Mouse (Mus musculus) myocyte (in vitro differentiated cells): Measurements from ENCODE around the gene Btbd3. TPM values are rescaled to one million over a fixed set of nuclear protein-coding genes. Genes with fewer than 3 reads are reported as not detected.

Experiments
- H3K27me3 ChIP-seq: one replicate; pipeline ENCODE4 v1.6.1; 2011; ENCODE audit not compliant: control insufficient read depth, insufficient read depth, insufficient read length
- H3K36me3 ChIP-seq: one replicate; pipeline ENCODE4 v1.6.1; 2011; ENCODE audit not compliant: control insufficient read depth, insufficient read depth
- H3K4me2 ChIP-seq: one replicate; pipeline ENCODE4 v1.6.1; 2011; ENCODE audit warnings: low read depth, control low read depth
- H3K4me3 ChIP-seq: one replicate; pipeline ENCODE4 v1.5.1; 2011; ENCODE audit warnings: mild to moderate bottlenecking, control low read depth, moderate library complexity
- H3K79me2 ChIP-seq: one replicate; pipeline ENCODE4 v1.6.1; 2011; ENCODE audit not compliant: control insufficient read depth, insufficient read depth
- H3ac ChIP-seq: one replicate; pipeline ENCODE4 v1.6.1; 2011; ENCODE audit not compliant: control insufficient read depth, insufficient read length
- CEBPB ChIP-seq: IDR thresholded peaks from 2 replicates; pipeline ENCODE4 v1.6.1; 2011; ENCODE audit warnings: mild to moderate bottlenecking, moderate library complexity; ENCODE audit not compliant: poor library complexity, insufficient read depth, severe bottlenecking
- E2F4 ChIP-seq: IDR thresholded peaks from one replicate; pipeline ENCODE4 v1.6.1; 2011; ENCODE audit warnings: mild to moderate bottlenecking, control low read depth, moderate library complexity; ENCODE audit not compliant: insufficient read depth
- MAX ChIP-seq: IDR thresholded peaks from one replicate; pipeline ENCODE4 v1.6.1; 2011; ENCODE audit warnings: low read depth, mild to moderate bottlenecking, control low read depth
- MYOD1 ChIP-seq, 3 experiments: IDR thresholded peaks; one replicate each; pipeline ENCODE4 v1.6.1; 2011; ENCODE audit warnings: control low read depth in 2 of 3, low read depth in 2 of 3, mild to moderate bottlenecking in 2 of 3, moderate library complexity in 1 of 3; ENCODE audit not compliant: insufficient read length in 2 of 3, control insufficient read depth in 1 of 3
- MYOG ChIP-seq, 3 experiments: IDR thresholded peaks; one replicate each; pipeline ENCODE4 v1.6.1; 2011; ENCODE audit warnings: control low read depth in 2 of 3, low read depth in 2 of 3, mild to moderate bottlenecking in 2 of 3; ENCODE audit not compliant: insufficient read length in 2 of 3, control insufficient read depth in 1 of 3, insufficient read depth in 1 of 3
- POLR2A ChIP-seq: IDR thresholded peaks from one replicate; pipeline ENCODE4 v1.6.1; 2011; ENCODE audit warnings: low read depth, mild to moderate bottlenecking, control low read depth, moderate library complexity; ENCODE audit not compliant: insufficient read length
- POLR2AphosphoS2 ChIP-seq: IDR thresholded peaks from one replicate; pipeline ENCODE4 v1.6.1; 2011; ENCODE audit warnings: low read depth, control low read depth; ENCODE audit not compliant: insufficient read length
- REST ChIP-seq: IDR thresholded peaks from one replicate; pipeline ENCODE4 v1.6.1; 2011; ENCODE audit warnings: mild to moderate bottlenecking, control low read depth, moderate library complexity; ENCODE audit not compliant: insufficient read depth, insufficient read length
- SRF ChIP-seq: IDR thresholded peaks from one replicate; pipeline ENCODE4 v1.6.1; 2011; ENCODE audit warnings: low read depth; ENCODE audit not compliant: control insufficient read depth, insufficient read length
- TCF12 ChIP-seq: IDR thresholded peaks from one replicate; pipeline ENCODE4 v1.6.1; 2011; ENCODE audit warnings: mild to moderate bottlenecking, control low read depth; ENCODE audit not compliant: poor library complexity, insufficient read depth, severe bottlenecking
- TCF3 ChIP-seq: IDR thresholded peaks from one replicate; pipeline ENCODE4 v1.6.1; 2011; ENCODE audit warnings: low read depth, control low read depth; ENCODE audit not compliant: insufficient read length
- USF1 ChIP-seq: IDR thresholded peaks from one replicate; pipeline ENCODE4 v1.6.1; 2011; ENCODE audit warnings: low read depth, mild to moderate bottlenecking, control low read depth, moderate library complexity
- polyA plus RNA-seq: library from polyadenylated mRNA; unstranded; fragments of >200 nt; fragmentation: generic; extraction: Trizol; gene quantifications from one replicate; pipeline ENCODE4 v1.2.1, GENCODE M21; 2012; ENCODE audit warnings: missing spikeins

Gene Btbd3
- polyA plus RNA-seq, 1 experiment, result 2.9 TPM

GRCm38 (mm10) chr2:138468046-138468572, 211.7 kb downstream of the Btbd3 start:
- Histone ChIP-seq H3K4me3 (no peak overlapping the region), H3ac (no peak overlapping the region), H3K36me3 (no peaks in the 10 kb centered on the region), H3K27me3 (no peaks in the 10 kb centered on the region), H3K4me2 (no peak overlapping the region), H3K79me2 (no peaks in the 10 kb centered on the region)
- TF ChIP-seq USF1 (no peak), TCF12 (no peak), POLR2A (no peak), MYOD1 (IDR thresholded peaks at IDR 0.05; ENCODE audit: control insufficient read depth in 1 of 3, insufficient read length in 2 of 3, low read depth in 2 of 3) (no peak), REST (no peak), MAX (no peak), E2F4 (no peak), POLR2AphosphoS2 (no peak), TCF3 (no peak), CEBPB (no peak), SRF (no peak), MYOG (IDR thresholded peaks at IDR 0.05; ENCODE audit: control insufficient read depth in 1 of 3, insufficient read depth in 1 of 3, insufficient read length in 2 of 3, low read depth in 2 of 3) (no peak)

GRCm38 (mm10) chr2:138473407-138473806, 217.0 kb downstream of the Btbd3 start:
- H3K27me3 ChIP-seq, result no peaks in the 10 kb centered on the region
- H3K79me2 ChIP-seq, result no peaks in the 10 kb centered on the region
- H3K4me2 ChIP-seq, result no peak overlapping the region
- TF ChIP-seq SRF, result no peak
- H3ac ChIP-seq, result no peak overlapping the region
- H3K36me3 ChIP-seq, result no peaks in the 10 kb centered on the region
- H3K4me3 ChIP-seq, result no peak overlapping the region

- H3K27me3 ChIP-seq, result no peaks in the 10 kb centered on the region
Observed at GRCm38 (mm10) chr2:138476486-138476885, 220.1 kb downstream of the Btbd3 start.

GRCm38 (mm10) chr2:138477278-138477677, 220.9 kb downstream of the Btbd3 start:
- TF ChIP-seq MAX (no peak), TCF3 (no peak), TCF12 (no peak), CEBPB (no peak)
- H3K4me2 ChIP-seq, result no peak overlapping the region
- no peak overlapping the region for H3ac ChIP-seq
- H3K4me3 ChIP-seq, result no peak overlapping the region
- no peaks in the 10 kb centered on the region for H3K79me2 ChIP-seq
- no peaks in the 10 kb centered on the region for H3K36me3 ChIP-seq
- no peaks in the 10 kb centered on the region for H3K27me3 ChIP-seq

More at GRCm38 (mm10) chr2:138476486-138476885, 220.1 kb downstream of the Btbd3 start:
- Histone ChIP-seq H3K4me3 (no peak overlapping the region), H3K36me3 (no peaks in the 10 kb centered on the region), H3ac (no peak overlapping the region), H3K4me2 (no peak overlapping the region), H3K79me2 (no peaks in the 10 kb centered on the region)
- TF ChIP-seq POLR2AphosphoS2, result no peak
- TF ChIP-seq POLR2A, result no peak
- TF ChIP-seq CEBPB, result no peak
- TF ChIP-seq E2F4, result no peak
- no peak for TF ChIP-seq USF1

GRCm38 (mm10) chr2:138482541-138482940, 226.2 kb downstream of the Btbd3 start:
- H3K36me3 ChIP-seq, result no peaks in the 10 kb centered on the region
- no peaks in the 10 kb centered on the region for H3K27me3 ChIP-seq
- no peak for TF ChIP-seq POLR2AphosphoS2
- no peak for TF ChIP-seq TCF3
- no peak for TF ChIP-seq TCF12
- TF ChIP-seq SRF, result no peak
- TF ChIP-seq E2F4, result no peak
- no peak for TF ChIP-seq REST
- no peak for TF ChIP-seq USF1
- no peak for TF ChIP-seq CEBPB
- TF ChIP-seq MAX, result no peak
- no peak for TF ChIP-seq MYOD1 (IDR thresholded peaks at IDR 0.05; ENCODE audit: control insufficient read depth in 1 of 3, insufficient read length in 2 of 3, low read depth in 2 of 3)
- no peak for TF ChIP-seq POLR2A
- TF ChIP-seq MYOG (IDR thresholded peaks at IDR 0.05; ENCODE audit: control insufficient read depth in 1 of 3, insufficient read depth in 1 of 3, insufficient read length in 2 of 3, low read depth in 2 of 3), result no peak
- H3K79me2 ChIP-seq, result no peaks in the 10 kb centered on the region
- no peak overlapping the region for H3K4me2 ChIP-seq
- H3K4me3 ChIP-seq, result no peak overlapping the region
- H3ac ChIP-seq, result no peak overlapping the region

GRCm38 (mm10) chr2:138484871-138485270, 228.5 kb downstream of the Btbd3 start:
- TF ChIP-seq MYOD1 (IDR thresholded peaks at IDR 0.05; ENCODE audit: control insufficient read depth in 1 of 3, insufficient read length in 2 of 3, low read depth in 2 of 3), result no peak
- TF ChIP-seq POLR2AphosphoS2, result no peak
- no peak for TF ChIP-seq POLR2A
- TF ChIP-seq REST, result no peak
- no peak for TF ChIP-seq SRF
- no peak for TF ChIP-seq CEBPB
- Histone ChIP-seq H3K36me3 (no peaks in the 10 kb centered on the region), H3K4me2 (no peak overlapping the region), H3K79me2 (no peaks in the 10 kb centered on the region), H3K27me3 (no peaks in the 10 kb centered on the region), H3ac (no peak overlapping the region), H3K4me3 (no peak overlapping the region)
